12 mouse cellular contexts compared by ENCODE assay signal in the genomic region with DNA sequence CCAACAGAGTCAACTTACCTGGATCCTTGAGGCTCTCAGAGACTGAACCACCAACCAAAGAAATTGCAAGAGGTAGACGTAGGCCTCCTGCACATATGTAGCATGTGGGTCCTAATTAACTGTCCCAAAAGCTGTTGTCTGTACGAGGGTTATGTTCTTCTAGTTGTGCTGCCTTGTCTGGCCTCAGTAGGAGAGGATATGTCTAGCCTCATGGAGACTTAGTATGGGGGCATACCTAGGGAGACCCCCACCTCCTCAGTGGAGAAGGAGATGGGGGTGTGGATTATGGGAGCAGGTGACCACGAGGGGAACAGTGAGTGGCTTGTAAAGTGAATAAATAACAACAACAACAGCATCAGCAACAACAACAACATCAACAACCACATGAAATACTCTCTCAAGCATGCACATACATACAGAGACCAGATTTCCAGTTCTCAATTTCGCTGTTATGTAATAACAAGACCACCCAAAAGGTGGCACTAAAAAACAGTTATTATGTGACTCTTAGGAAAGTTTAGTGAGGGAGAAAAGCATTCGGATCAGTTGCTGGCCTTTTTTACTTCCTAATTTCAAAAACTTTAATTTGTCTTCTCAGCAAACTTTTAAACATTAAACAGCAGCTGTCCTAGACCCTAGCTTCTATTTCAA. TPM values are rescaled to one million over a fixed set of nuclear protein-coding genes. Genes with fewer than 3 reads are reported as not detected.
DNase-seq lines count a peak whose midpoint lies in the region; ATAC-seq and TF ChIP-seq lines count a peak whose summit lies in the region.
"Had no signal": no experiment of that assay in that cellular context is flagged by ENCODE, and none has a peak within 500 bp of the region (broad histone marks: within the 10 kb centered on the region; RNA-seq: fewer than 3 reads in every experiment).

No protein-coding gene starts in this region.

- ATAC-seq in hindbrain, embryonic 11.5 days (ENCODE audit: low FRiP score) = peak; percentile 49; the same call in 1 of the 2 replicates
- peak; percentile 66; the same call in 1 of the 2 replicates for ATAC-seq in common myeloid progenitor, adult 5-6 weeks (replicated peaks; ENCODE audit: low read depth, poor library complexity, severe bottlenecking)
- ATAC-seq in hindbrain, postnatal 0 days = peak; percentile 63; the same call in 1 of the 2 replicates

- H3K27ac ChIP-seq in hindbrain, embryonic 11.5 days (ENCODE audit: low read depth, low read length) = no peak overlapping the region
- H3K27ac ChIP-seq in hindbrain, embryonic 10.5 days = no peak overlapping the region
- H3K27ac ChIP-seq in hindbrain, postnatal 0 days = no peak overlapping the region
- H3K27ac ChIP-seq: heart, embryonic 10.5 days; liver, embryonic 14.5 days had no signal

- TF ChIP-seq CTCF in hindbrain, postnatal 0 days (IDR thresholded peaks at IDR 0.05; ENCODE audit: low read depth) = peak; percentile 67

- H3K9ac ChIP-seq in hindbrain, embryonic 11.5 days (ENCODE audit: low read depth, low read length) = no peak overlapping the region
- no peak overlapping the region for H3K9ac ChIP-seq in hindbrain, postnatal 0 days (replicated peaks; ENCODE audit: low read length)
- H3K9ac ChIP-seq: liver, embryonic 14.5 days had no signal

- no peaks in the 10 kb centered on the region for H3K27me3 ChIP-seq in hindbrain, embryonic 11.5 days (ENCODE audit: control insufficient read depth, insufficient read depth, low read length)
- H3K27me3 ChIP-seq in hindbrain, embryonic 10.5 days (ENCODE audit: insufficient read depth, poor library complexity, severe bottlenecking) = no peaks in the 10 kb centered on the region
- no peaks in the 10 kb centered on the region for H3K27me3 ChIP-seq in hindbrain, postnatal 0 days (ENCODE audit: insufficient read depth, low read length)

- 66% methylated on average over 5 of the region's 5 CpGs for WGBS in hindbrain, embryonic 11.5 days
- WGBS in hindbrain, embryonic 10.5 days = 68% methylated on average over 5 of the region's 5 CpGs
- 53% methylated on average over 5 of the region's 5 CpGs for WGBS in hindbrain, postnatal 0 days

- no peaks in the 10 kb centered on the region for H3K36me3 ChIP-seq in hindbrain, embryonic 11.5 days (ENCODE audit: control insufficient read depth, insufficient read depth, low read length)
- H3K36me3 ChIP-seq in hindbrain, embryonic 10.5 days = no peaks in the 10 kb centered on the region
- H3K36me3 ChIP-seq in hindbrain, postnatal 0 days (ENCODE audit: insufficient read depth, low read length) = no peaks in the 10 kb centered on the region
- H3K36me3 ChIP-seq: heart, embryonic 10.5 days had no signal

- no peaks in the 10 kb centered on the region for H3K4me1 ChIP-seq in hindbrain, embryonic 11.5 days (replicated peaks; ENCODE audit: control insufficient read depth, insufficient read depth, low read length)
- H3K4me1 ChIP-seq in hindbrain, embryonic 10.5 days (replicated peaks) = no peaks in the 10 kb centered on the region
- no peaks in the 10 kb centered on the region for H3K4me1 ChIP-seq in hindbrain, postnatal 0 days (ENCODE audit: insufficient read depth, low read length)
- H3K4me1 ChIP-seq: heart, embryonic 10.5 days had no signal

- DNase-seq in hindbrain, embryonic 11.5 days (ENCODE audit: low spot score) = peak; percentile 48
- DNase-seq in hindbrain, embryonic 10.5 days (ENCODE audit: low spot score) = no peak
- peak; percentile 87 for DNase-seq in 3T3-L1 (ENCODE audit: low read depth, low spot score)
- peak; percentile 77 for DNase-seq in hindbrain, postnatal 0 days (ENCODE audit: low spot score)
- DNase-seq in urinary bladder, postnatal 4 days (ENCODE audit: low spot score in 2 of 2) = no peak
- no peak for DNase-seq in thymus, adult 18-20 months
- DNase-seq in thymus, postnatal 10 days (ENCODE audit: low spot score in 2 of 2) = no peak
- DNase-seq: adrenal gland, postnatal 10 days; kidney, postnatal 36 days had no signal

- H3K4me2 ChIP-seq in hindbrain, embryonic 11.5 days (replicated peaks; ENCODE audit: low read depth, low read length) = no peak overlapping the region
- no peak overlapping the region for H3K4me2 ChIP-seq in hindbrain, postnatal 0 days (ENCODE audit: low read depth, low read length)

- H3K9me3 ChIP-seq in hindbrain, embryonic 11.5 days (ENCODE audit: control insufficient read depth, low read length) = no peaks in the 10 kb centered on the region
- no peaks in the 10 kb centered on the region for H3K9me3 ChIP-seq in hindbrain, embryonic 10.5 days
- H3K9me3 ChIP-seq in hindbrain, postnatal 0 days (ENCODE audit: low read length) = no peaks in the 10 kb centered on the region
- H3K9me3 ChIP-seq: heart, embryonic 10.5 days had no signal

- H3K4me3 ChIP-seq in hindbrain, embryonic 11.5 days (ENCODE audit: low read depth, low read length) = no peak overlapping the region
- H3K4me3 ChIP-seq in hindbrain, embryonic 10.5 days = no peak overlapping the region
- no peak overlapping the region for H3K4me3 ChIP-seq in hindbrain, postnatal 0 days (ENCODE audit: low read length)
- H3K4me3 ChIP-seq: heart, embryonic 10.5 days had no signal

RNA-seq across cellular contexts. Expression of gene Adamts1, which starts 17.0 kb away (rescaled TPM):
- 11.0 and 13.9 TPM in 2 replicates for polyA plus RNA-seq in hindbrain, embryonic 11.5 days (2014; fragmentation: Nextera tagmentation; extraction: Ambion mirVana)
- polyA plus RNA-seq in hindbrain, embryonic 10.5 days (2016; fragmentation: Nextera tagmentation; extraction: Ambion mirVana) = 15.8 and 16.3 TPM in 2 replicates
- total RNA-seq in common myeloid progenitor, adult 5-6 weeks (2017) = 0.41 and 0.49 TPM in 2 replicates
- total RNA-seq in hindbrain, postnatal 0 days (2014; rRNA removed) = 20.7 and 38.0 TPM in 2 replicates
- 9.8 and 10.3 TPM in 2 replicates for polyA plus RNA-seq in hindbrain, postnatal 0 days (2015; fragmentation: Nextera tagmentation; extraction: Ambion mirVana)

Comparison
In these comparisons a context has a peak if more than half of its experiments do, and no peak if none do; other contexts are left out.
1. DNase-seq: peak in hindbrain, embryonic 11.5 days (single experiment), 3T3-L1 (single experiment) and hindbrain, postnatal 0 days (single experiment); none in hindbrain, embryonic 10.5 days (single experiment), urinary bladder, postnatal 4 days (0 of 2), thymus, adult 18-20 months (0 of 2) and thymus, postnatal 10 days (0 of 2).
2. Peak in every context shown above with its lines, with median percentiles within 50 percentile points of each other: ATAC-seq.